Mouse (Mus musculus): ENCODE data around the gene Il1r2. TPM values are rescaled to one million over a fixed set of nuclear protein-coding genes. Genes with fewer than 3 reads are reported as not detected.

Gene Il1r2
- total RNA-seq, 1 experiment = 2.6 TPM

DNA sequence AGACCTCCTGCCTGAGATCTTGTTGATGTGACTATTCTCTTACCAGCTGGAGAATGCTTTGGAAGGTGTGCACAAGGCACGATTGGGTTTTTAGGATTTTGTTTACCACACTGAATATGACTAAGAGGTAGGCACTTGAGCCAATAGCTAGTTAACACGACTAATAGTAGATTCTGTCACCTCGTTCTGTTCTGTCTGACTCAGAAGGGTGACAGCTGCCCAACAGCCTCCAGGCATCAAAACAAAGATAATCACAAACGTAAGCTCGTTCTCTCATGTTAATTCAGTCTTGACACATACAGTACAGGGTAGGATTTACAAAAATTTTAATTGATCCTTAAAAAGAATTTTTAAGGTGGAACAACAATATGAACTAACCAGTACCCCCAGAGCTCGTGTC lies 18.7 kb downstream of the Il1r2 start:
- TF ChIP-seq ZNF384 (IDR thresholded peaks at IDR 0.05; ENCODE audit: low read depth, low read length) (no peak), MAFK (IDR thresholded peaks at IDR 0.05; ENCODE audit: insufficient read depth, low read depth, low read length) (no peak), ZC3H11A (IDR thresholded peaks at IDR 0.05; ENCODE audit: borderline replicate concordance, low read depth, low read length) (no peak), HCFC1 (IDR thresholded peaks at IDR 0.05; ENCODE audit: borderline replicate concordance, insufficient read depth, low read length) (no peak), CHD2 (IDR thresholded peaks at IDR 0.05; ENCODE audit: low read depth, low read length) (no peak)
- H3K9ac ChIP-seq (ENCODE audit: insufficient read depth, low read depth, low read length, poor library complexity, severe bottlenecking) = no peak overlapping the region
- no peak overlapping the region for H3K4me3 ChIP-seq (ENCODE audit: insufficient read depth in 1 of 2, low read depth in 1 of 2, low read length in 2 of 2, poor library complexity in 1 of 2, severe bottlenecking in 1 of 2)
- no peak overlapping the region for H3K27ac ChIP-seq (ENCODE audit: insufficient read depth, low read depth, low read length, poor library complexity, severe bottlenecking)
- H3K36me3 ChIP-seq (ENCODE audit: control insufficient read depth, insufficient read depth, low read length, poor library complexity, severe bottlenecking) = no peaks in the 10 kb centered on the region
- in situ Hi-C loops (cut with MboI; ENCODE audit: low sequenced_read_pairs in 2 of 2, unreplicated experiment in 2 of 2) = no loop called here
- H3K4me1 ChIP-seq (ENCODE audit: control insufficient read depth in 2 of 2, insufficient read depth in 2 of 2, low read length in 2 of 2, poor library complexity in 1 of 2) = no peaks in the 10 kb centered on the region
- no peaks in the 10 kb centered on the region for H3K9me3 ChIP-seq (ENCODE audit: control insufficient read depth, insufficient read depth, low read depth, low read length)
- DNase-seq (ENCODE audit: low read depth, low spot score) = no peak

DNA sequence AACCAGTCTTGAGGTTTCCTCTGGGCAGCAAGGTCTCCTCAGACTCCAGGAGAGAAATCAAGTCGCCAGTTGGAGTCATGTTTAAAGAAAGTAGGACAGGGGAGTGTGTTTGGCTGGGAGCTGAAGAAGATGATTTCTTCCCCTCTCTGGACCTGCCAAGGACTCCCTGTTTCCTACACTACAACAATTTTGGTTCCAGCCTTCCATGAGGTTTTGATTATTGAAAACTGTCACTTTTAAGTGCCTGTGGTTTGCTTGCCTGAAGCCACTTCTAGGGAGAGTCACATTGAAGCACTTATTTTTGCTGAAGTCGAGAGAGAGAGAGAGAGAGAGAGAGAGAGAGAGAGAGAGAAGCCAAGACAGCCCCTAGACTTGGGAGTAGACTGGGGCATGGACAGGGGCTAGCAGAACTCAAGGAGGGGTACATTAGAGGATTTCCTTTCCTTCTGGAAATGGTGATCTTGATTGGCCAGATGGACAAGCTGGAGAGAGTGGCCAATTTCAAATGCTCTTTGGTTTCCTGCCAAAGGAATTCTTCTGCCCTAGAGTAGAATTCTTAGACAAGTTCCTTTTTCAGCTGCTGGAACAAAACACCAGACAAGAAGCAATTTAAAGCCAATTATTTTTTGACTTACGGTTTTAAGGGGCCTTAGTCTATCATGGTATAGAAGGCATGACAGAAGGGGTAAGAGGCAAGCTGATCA lies 20.9 kb downstream of the Il1r2 start:
- no peaks in the 10 kb centered on the region for H3K36me3 ChIP-seq (ENCODE audit: control insufficient read depth, insufficient read depth, low read length, poor library complexity, severe bottlenecking)
- DNase-seq (ENCODE audit: low read depth, low spot score) = no peak
- TF ChIP-seq HCFC1 (IDR thresholded peaks at IDR 0.05; ENCODE audit: borderline replicate concordance, insufficient read depth, low read length) = no peak
- no peak for TF ChIP-seq ZC3H11A (IDR thresholded peaks at IDR 0.05; ENCODE audit: borderline replicate concordance, low read depth, low read length)
- no peak for TF ChIP-seq ZNF384 (IDR thresholded peaks at IDR 0.05; ENCODE audit: low read depth, low read length)
- TF ChIP-seq CHD2 (IDR thresholded peaks at IDR 0.05; ENCODE audit: low read depth, low read length) = no peak
- TF ChIP-seq MAFK (IDR thresholded peaks at IDR 0.05; ENCODE audit: insufficient read depth, low read depth, low read length) = no peak

DNA sequence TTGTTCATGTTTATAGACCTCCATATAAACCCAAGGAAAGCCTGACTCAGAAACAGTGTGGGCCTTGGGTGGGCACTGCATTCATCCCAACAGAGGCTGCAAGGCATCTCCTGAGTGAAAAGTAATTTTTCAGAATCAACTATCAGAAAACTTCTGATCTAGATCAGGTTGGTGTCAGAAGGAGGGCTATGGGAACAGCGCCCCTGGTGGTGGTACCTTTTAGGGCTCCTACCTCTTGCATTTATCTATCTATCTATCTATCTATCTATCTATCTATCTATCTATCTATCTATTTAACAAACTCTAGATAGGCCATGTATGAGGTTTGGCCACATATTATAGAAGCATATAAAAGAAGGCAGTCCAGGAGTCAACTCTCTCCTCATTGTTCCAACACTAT lies 21.7 kb downstream of the Il1r2 start:
- no peaks in the 10 kb centered on the region for H3K4me1 ChIP-seq (ENCODE audit: control insufficient read depth in 2 of 2, insufficient read depth in 2 of 2, low read length in 2 of 2, poor library complexity in 1 of 2)
- DNase-seq (ENCODE audit: low read depth, low spot score) = no peak
- no peak overlapping the region for H3K9ac ChIP-seq (ENCODE audit: insufficient read depth, low read depth, low read length, poor library complexity, severe bottlenecking)
- H3K36me3 ChIP-seq (ENCODE audit: control insufficient read depth, insufficient read depth, low read length, poor library complexity, severe bottlenecking) = no peaks in the 10 kb centered on the region
- H3K4me3 ChIP-seq (ENCODE audit: insufficient read depth in 1 of 2, low read depth in 1 of 2, low read length in 2 of 2, poor library complexity in 1 of 2, severe bottlenecking in 1 of 2) = no peak overlapping the region
- in situ Hi-C loops (cut with MboI; ENCODE audit: low sequenced_read_pairs in 2 of 2, unreplicated experiment in 2 of 2) = no loop called here
- H3K9me3 ChIP-seq (ENCODE audit: control insufficient read depth, insufficient read depth, low read depth, low read length) = no peaks in the 10 kb centered on the region
- H3K27ac ChIP-seq (ENCODE audit: insufficient read depth, low read depth, low read length, poor library complexity, severe bottlenecking) = no peak overlapping the region
- TF ChIP-seq ZC3H11A (IDR thresholded peaks at IDR 0.05; ENCODE audit: borderline replicate concordance, low read depth, low read length) (no peak), ZNF384 (IDR thresholded peaks at IDR 0.05; ENCODE audit: low read depth, low read length) (no peak), HCFC1 (IDR thresholded peaks at IDR 0.05; ENCODE audit: borderline replicate concordance, insufficient read depth, low read length) (no peak), MAFK (IDR thresholded peaks at IDR 0.05; ENCODE audit: insufficient read depth, low read depth, low read length) (no peak), CHD2 (IDR thresholded peaks at IDR 0.05; ENCODE audit: low read depth, low read length) (no peak)

More for the DNA sequence above, 20.9 kb downstream of the Il1r2 start:
- H3K9ac ChIP-seq (ENCODE audit: insufficient read depth, low read depth, low read length, poor library complexity, severe bottlenecking) = no peak overlapping the region
- no peak overlapping the region for H3K27ac ChIP-seq (ENCODE audit: insufficient read depth, low read depth, low read length, poor library complexity, severe bottlenecking)
- in situ Hi-C loops (cut with MboI; ENCODE audit: low sequenced_read_pairs in 2 of 2, unreplicated experiment in 2 of 2) = no loop called here
- H3K4me1 ChIP-seq (ENCODE audit: control insufficient read depth in 2 of 2, insufficient read depth in 2 of 2, low read length in 2 of 2, poor library complexity in 1 of 2) = no peaks in the 10 kb centered on the region
- H3K9me3 ChIP-seq (ENCODE audit: control insufficient read depth, insufficient read depth, low read depth, low read length) = no peaks in the 10 kb centered on the region
- no peak overlapping the region for H3K4me3 ChIP-seq (ENCODE audit: insufficient read depth in 1 of 2, low read depth in 1 of 2, low read length in 2 of 2, poor library complexity in 1 of 2, severe bottlenecking in 1 of 2)

DNA sequence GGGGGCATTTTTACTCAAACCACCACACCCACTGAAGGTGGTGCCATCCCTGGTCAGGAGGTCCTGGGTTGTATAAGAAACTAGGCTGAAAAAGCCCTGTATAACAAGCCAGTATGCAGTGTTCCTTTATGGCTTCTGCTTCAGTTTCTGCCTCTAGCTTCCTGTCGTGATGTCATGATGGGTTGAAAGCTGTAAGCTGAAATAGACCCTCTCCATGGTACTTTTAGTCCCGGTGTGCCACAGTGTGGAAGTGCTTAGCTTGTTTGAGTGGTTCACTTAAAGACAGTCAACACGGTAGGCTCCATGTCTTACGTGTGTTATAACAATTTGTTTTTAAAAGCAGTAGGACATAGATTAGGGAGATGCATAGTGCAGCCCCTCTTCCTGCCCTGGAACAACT lies 32.4 kb downstream of the Il1r2 start:
- Histone ChIP-seq H3K4me1 (ENCODE audit: control insufficient read depth in 2 of 2, insufficient read depth in 2 of 2, low read length in 2 of 2, poor library complexity in 1 of 2) (no peaks in the 10 kb centered on the region), H3K9ac (ENCODE audit: insufficient read depth, low read depth, low read length, poor library complexity, severe bottlenecking) (no peak overlapping the region), H3K9me3 (ENCODE audit: control insufficient read depth, insufficient read depth, low read depth, low read length) (no peaks in the 10 kb centered on the region), H3K27ac (ENCODE audit: insufficient read depth, low read depth, low read length, poor library complexity, severe bottlenecking) (no peak overlapping the region), H3K4me3 (ENCODE audit: insufficient read depth in 1 of 2, low read depth in 1 of 2, low read length in 2 of 2, poor library complexity in 1 of 2, severe bottlenecking in 1 of 2) (no peak overlapping the region), H3K36me3 (ENCODE audit: control insufficient read depth, insufficient read depth, low read length, poor library complexity, severe bottlenecking) (no peaks in the 10 kb centered on the region)
- in situ Hi-C loops (cut with MboI; ENCODE audit: low sequenced_read_pairs in 2 of 2, unreplicated experiment in 2 of 2) = no loop called here
- DNase-seq (ENCODE audit: low read depth, low spot score) = no peak
- no peak for TF ChIP-seq CHD2 (IDR thresholded peaks at IDR 0.05; ENCODE audit: low read depth, low read length)
- TF ChIP-seq HCFC1 (IDR thresholded peaks at IDR 0.05; ENCODE audit: borderline replicate concordance, insufficient read depth, low read length) = no peak
- no peak for TF ChIP-seq ZNF384 (IDR thresholded peaks at IDR 0.05; ENCODE audit: low read depth, low read length)

DNA sequence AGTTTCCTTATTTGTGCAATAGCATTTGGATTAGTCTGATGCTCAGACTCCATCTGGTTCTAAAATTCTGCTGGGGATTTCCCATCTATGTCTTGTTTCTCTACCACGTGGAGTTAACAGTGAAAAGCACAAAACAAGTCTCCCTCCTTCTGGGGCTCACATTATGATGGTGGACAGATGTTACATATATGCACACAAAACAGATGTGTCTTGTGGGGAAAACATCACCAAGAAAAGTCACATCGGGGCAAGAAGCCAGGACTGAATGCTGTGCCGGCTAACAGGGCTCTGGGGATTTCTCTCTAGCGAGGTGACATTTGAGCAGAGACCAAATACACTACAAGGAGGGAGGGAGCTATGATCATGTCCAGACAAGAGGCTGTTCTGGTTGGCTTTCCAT lies 32.8 kb downstream of the Il1r2 start:
- no peaks in the 10 kb centered on the region for H3K4me1 ChIP-seq (ENCODE audit: control insufficient read depth in 2 of 2, insufficient read depth in 2 of 2, low read length in 2 of 2, poor library complexity in 1 of 2)
- no peak overlapping the region for H3K27ac ChIP-seq (ENCODE audit: insufficient read depth, low read depth, low read length, poor library complexity, severe bottlenecking)
- H3K36me3 ChIP-seq (ENCODE audit: control insufficient read depth, insufficient read depth, low read length, poor library complexity, severe bottlenecking) = no peaks in the 10 kb centered on the region
- DNase-seq (ENCODE audit: low read depth, low spot score) = no peak
- no peak overlapping the region for H3K4me3 ChIP-seq (ENCODE audit: insufficient read depth in 1 of 2, low read depth in 1 of 2, low read length in 2 of 2, poor library complexity in 1 of 2, severe bottlenecking in 1 of 2)
- no peak overlapping the region for H3K9ac ChIP-seq (ENCODE audit: insufficient read depth, low read depth, low read length, poor library complexity, severe bottlenecking)
- in situ Hi-C loops (cut with MboI; ENCODE audit: low sequenced_read_pairs in 2 of 2, unreplicated experiment in 2 of 2) = no loop called here
- TF ChIP-seq CHD2 (IDR thresholded peaks at IDR 0.05; ENCODE audit: low read depth, low read length) (no peak), HCFC1 (IDR thresholded peaks at IDR 0.05; ENCODE audit: borderline replicate concordance, insufficient read depth, low read length) (no peak), ZNF384 (IDR thresholded peaks at IDR 0.05; ENCODE audit: low read depth, low read length) (no peak), MAFK (IDR thresholded peaks at IDR 0.05; ENCODE audit: insufficient read depth, low read depth, low read length) (no peak), ZC3H11A (IDR thresholded peaks at IDR 0.05; ENCODE audit: borderline replicate concordance, low read depth, low read length) (no peak)
- no peaks in the 10 kb centered on the region for H3K9me3 ChIP-seq (ENCODE audit: control insufficient read depth, insufficient read depth, low read depth, low read length)
